Mouse (Mus musculus) embryonic fibroblast, embryonic 13.5 days (primary cell): Measurements from ENCODE around the gene Nkain4.

Source experiments
- CTCF ChIP-seq: IDR thresholded peaks from 2 replicates; pipeline ENCODE4 v1.5.1; 2011; ENCODE audit warnings: mild to moderate bottlenecking, control low read depth, low read length, moderate library complexity, borderline replicate concordance; ENCODE audit not compliant: insufficient read depth
- POLR2A ChIP-seq: IDR thresholded peaks from 2 replicates; pipeline ENCODE4 v1.6.1; 2011; ENCODE audit warnings: low read depth, mild to moderate bottlenecking, control low read depth, low read length, moderate library complexity

GRCm38 (mm10) chr2:180891075-180891834 lies 63.2 kb downstream of the Nkain4 start:
- TF ChIP-seq POLR2A (no peak), CTCF (no peak)
